Mouse (Mus musculus) liver, embryonic 12.5 days (tissue): Measurements from ENCODE around the gene Egfl8. TPM values are rescaled to one million over a fixed set of nuclear protein-coding genes. Genes with fewer than 3 reads are reported as not detected.

Source experiments
- ATAC-seq: fragments of 200-750 bp; cut with Nextera tagmentation; 2 replicates; pipeline ENCODE4 v1.8.0; 2017; ENCODE audit warnings: moderate number of reproducible peaks, mild to moderate bottlenecking, moderate library complexity
- H3K27ac ChIP-seq: fragments of 300-500 bp; sonication (generic); 2 replicates; pipeline ENCODE4 v1.5.1; 2016; ENCODE audit warnings: mild to moderate bottlenecking
- H3K27me3 ChIP-seq: fragments of 300-500 bp; sonication (generic); replicated peaks from 2 replicates; pipeline ENCODE4 v1.6.1; 2016; ENCODE audit warnings: mild to moderate bottlenecking, moderate library complexity
- H3K36me3 ChIP-seq: fragments of 300-500 bp; sonication (generic); 2 replicates; pipeline ENCODE4 v1.6.1; 2016; ENCODE audit warnings: mild to moderate bottlenecking, moderate library complexity
- H3K4me1 ChIP-seq: fragments of 300-500 bp; sonication (generic); 2 replicates; pipeline ENCODE4 v1.6.1; 2016
- H3K4me2 ChIP-seq: fragments of 300-500 bp; sonication (generic); 2 replicates; pipeline ENCODE4 v1.6.1; 2016; ENCODE audit warnings: mild to moderate bottlenecking, moderate library complexity
- H3K4me3 ChIP-seq: fragments of 300-500 bp; sonication (generic); 2 replicates; pipeline ENCODE4 v1.5.1; 2016; ENCODE audit warnings: mild to moderate bottlenecking, moderate library complexity
- H3K9ac ChIP-seq: fragments of 300-500 bp; sonication (generic); 2 replicates; pipeline ENCODE4 v1.6.1; 2016; ENCODE audit warnings: mild to moderate bottlenecking, moderate library complexity
- H3K9me3 ChIP-seq: fragments of 300-500 bp; sonication (generic); replicated peaks from 2 replicates; pipeline ENCODE4 v1.6.1; 2016; ENCODE audit warnings: mild to moderate bottlenecking, moderate library complexity
- WGBS: fragments of 180-500 bp; shearing (Covaris S2); methylation state at CpG from one replicate; pipeline ENCODE4 v1.1.7; 2016; ENCODE audit not compliant: insufficient replicate concordance; 5-methylcytosine and 5-hydroxymethylcytosine counted together
- polyA plus RNA-seq: library from polyadenylated mRNA; unstranded; fragments of >200 nt; fragmentation: Nextera tagmentation; extraction: Ambion mirVana; gene quantifications from 2 replicates; pipeline ENCODE4 v1.2.1, GENCODE M21; 2016

The Egfl8 gene
- polyA plus RNA-seq, 1 experiment from 2014 or later = 0.50 TPM

- Histone ChIP-seq H3K36me3 (peaks cover 34% of the 10 kb centered on the region), H3K9ac (no peak overlapping the region), H3K9me3 (no peaks in the 10 kb centered on the region), H3K4me2 (no peak overlapping the region), H3K27ac (no peak overlapping the region), H3K27me3 (peaks cover 47% of the 10 kb centered on the region), H3K4me3 (no peak overlapping the region), H3K4me1 (peaks cover 21% of the 10 kb centered on the region; the same call in 1 of the 2 replicates)
- ATAC-seq = no peak
- 56% methylated on average over 8 of the region's 8 CpGs for WGBS
Observed at GRCm38 (mm10) chr17:34656666-34657065, 40.9 kb upstream of the Egfl8 start.

DNA sequence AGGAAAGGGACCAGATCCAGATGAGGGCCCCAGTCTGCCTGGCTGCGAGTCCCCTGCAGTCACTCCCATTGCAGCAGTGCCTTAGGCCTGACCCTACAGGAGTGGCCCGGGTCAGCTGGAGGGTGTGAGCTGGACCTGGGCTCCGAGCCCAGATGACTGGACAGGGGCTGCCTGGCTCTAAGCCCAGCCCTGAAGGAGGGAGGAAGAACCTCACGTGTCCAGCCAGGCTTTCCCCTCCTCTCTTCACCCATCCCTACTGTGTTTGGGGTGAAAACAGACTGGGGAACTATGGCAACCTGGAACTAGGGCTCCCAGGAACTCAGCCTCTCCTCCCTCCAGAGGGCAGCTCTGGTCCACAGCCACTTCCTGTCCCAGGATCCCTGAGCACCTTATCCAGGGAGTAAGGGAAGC is 39.8 kb upstream of the Egfl8 start:
- Histone ChIP-seq H3K9me3 (no peaks in the 10 kb centered on the region), H3K4me3 (no peak overlapping the region), H3K27me3 (peaks cover 36% of the 10 kb centered on the region), H3K4me1 (peaks cover 11% of the 10 kb centered on the region; the same call in 1 of the 2 replicates), H3K4me2 (no peak overlapping the region), H3K9ac (no peak overlapping the region), H3K27ac (no peak overlapping the region), H3K36me3 (peaks cover 45% of the 10 kb centered on the region)
- 71% methylated on average over 4 of the region's 4 CpGs for WGBS
- peak; percentile 31; the same call in 1 of the 2 replicates for ATAC-seq

- peaks cover 32% of the 10 kb centered on the region for H3K27me3 ChIP-seq
- H3K27ac ChIP-seq = no peak overlapping the region
- H3K36me3 ChIP-seq = peaks cover 49% of the 10 kb centered on the region
- no peaks in the 10 kb centered on the region for H3K9me3 ChIP-seq
- H3K4me2 ChIP-seq = no peak overlapping the region
- H3K4me3 ChIP-seq = no peak overlapping the region
- H3K9ac ChIP-seq = no peak overlapping the region
- 0 out of 2 replicates have a peak, but pooled peaks have one; percentile 7 for ATAC-seq
- 60% methylated on average over 7 of the region's 7 CpGs for WGBS
- H3K4me1 ChIP-seq = peaks cover 8% of the 10 kb centered on the region; the same call in 1 of the 2 replicates
Observed at GRCm38 (mm10) chr17:34655160-34655559, 39.4 kb upstream of the Egfl8 start.

DNA sequence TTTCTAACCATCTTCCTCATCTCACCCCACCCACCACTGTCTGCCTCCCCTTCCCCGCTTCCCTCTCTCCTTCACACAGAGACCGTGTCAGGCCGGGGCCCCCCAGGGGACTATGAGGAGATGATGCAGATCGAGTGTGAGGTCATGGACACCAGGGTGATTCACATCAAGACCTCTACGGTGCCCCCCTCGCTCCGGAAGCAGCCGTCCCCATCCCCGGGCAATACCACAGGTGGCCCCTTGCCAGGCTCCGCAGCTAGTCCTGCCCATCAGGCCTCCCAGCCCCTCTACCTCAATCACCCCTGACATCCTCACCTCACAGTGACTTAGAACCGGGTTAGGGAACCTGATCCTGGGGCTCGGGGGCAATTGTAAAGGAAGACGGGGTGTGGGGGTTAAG is 38.6 kb upstream of the Egfl8 start:
- H3K4me2 ChIP-seq = no peak overlapping the region
- 83% methylated on average over 13 of the region's 13 CpGs for WGBS
- no peak overlapping the region for H3K9ac ChIP-seq
- peaks cover 8% of the 10 kb centered on the region; the same call in 1 of the 2 replicates for H3K4me1 ChIP-seq
- H3K27ac ChIP-seq = no peak overlapping the region
- H3K36me3 ChIP-seq = peaks cover 57% of the 10 kb centered on the region
- no peaks in the 10 kb centered on the region for H3K9me3 ChIP-seq
- H3K27me3 ChIP-seq = peaks cover 24% of the 10 kb centered on the region
- no peak for ATAC-seq
- no peak overlapping the region for H3K4me3 ChIP-seq

DNA sequence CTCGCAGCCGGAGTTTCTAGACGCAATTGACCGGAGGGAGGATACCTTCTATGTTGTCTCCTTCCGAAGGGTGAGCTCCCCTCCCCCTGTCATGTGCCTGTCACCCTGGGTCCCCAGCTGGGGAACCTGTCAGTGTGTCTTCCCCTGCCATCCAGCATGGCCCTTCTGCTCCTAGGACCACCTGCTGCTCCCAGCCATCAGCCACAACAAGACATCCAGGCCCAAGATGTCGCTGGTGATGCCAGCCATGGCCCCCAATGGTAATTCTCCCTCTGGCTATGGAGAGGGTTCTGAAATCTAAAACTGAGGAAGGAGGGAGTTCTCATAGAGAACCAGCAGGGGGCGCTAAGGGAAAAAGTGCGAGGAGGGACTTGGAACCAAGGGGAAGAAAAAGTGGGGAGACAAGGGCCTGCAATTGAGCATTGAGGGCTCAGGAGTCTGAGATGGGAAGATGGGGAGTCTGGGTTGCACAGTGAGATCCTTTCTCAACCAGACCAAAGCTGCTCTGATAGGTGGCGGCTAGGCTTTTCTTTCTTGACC is 38.0 kb upstream of the Egfl8 start:
- WGBS = 55% methylated on average over 9 of the region's 9 CpGs
- Histone ChIP-seq H3K27ac (no peak overlapping the region), H3K4me3 (no peak overlapping the region), H3K27me3 (peaks cover 19% of the 10 kb centered on the region), H3K36me3 (peaks cover 62% of the 10 kb centered on the region), H3K9me3 (no peaks in the 10 kb centered on the region), H3K4me2 (no peak overlapping the region), H3K4me1 (peaks cover 8% of the 10 kb centered on the region; the same call in 1 of the 2 replicates), H3K9ac (no peak overlapping the region)
- no peak for ATAC-seq

DNA sequence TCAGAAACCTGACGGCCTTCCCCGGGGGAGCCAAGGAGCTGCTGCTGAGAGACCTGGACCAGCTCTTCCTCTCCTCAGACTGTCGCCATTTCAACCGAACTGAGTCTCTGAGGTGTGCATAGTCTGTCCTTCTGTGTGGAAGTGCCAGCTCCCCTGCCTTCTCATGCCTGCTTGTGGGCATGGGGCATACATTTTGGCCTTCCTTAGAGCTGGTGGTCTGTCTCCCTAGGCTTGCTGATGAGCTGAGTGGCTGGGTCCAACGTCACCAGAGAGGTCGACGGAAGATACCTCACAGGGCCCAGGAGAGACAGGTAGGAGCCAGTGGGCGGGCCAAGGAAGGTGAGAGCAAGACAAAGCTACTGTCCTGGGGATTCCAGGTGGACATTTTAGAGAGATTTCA is 37.2 kb upstream of the Egfl8 start:
- WGBS = 83% methylated on average over 8 of the region's 8 CpGs

GRCm38 (mm10) chr17:34652546-34652945 is 36.8 kb upstream of the Egfl8 start:
- no peak overlapping the region for H3K4me2 ChIP-seq
- H3K27me3 ChIP-seq = peaks cover 7% of the 10 kb centered on the region
- H3K27ac ChIP-seq = no peak overlapping the region
- no peak for ATAC-seq
- WGBS = 77% methylated on average over 10 of the region's 10 CpGs
- H3K4me1 ChIP-seq = peaks cover 17% of the 10 kb centered on the region
- H3K36me3 ChIP-seq = peaks cover 68% of the 10 kb centered on the region
- H3K4me3 ChIP-seq = no peak overlapping the region
- H3K9me3 ChIP-seq = no peaks in the 10 kb centered on the region
- H3K9ac ChIP-seq = no peak overlapping the region

More for the DNA sequence above, 37.2 kb upstream of the Egfl8 start:
- Histone ChIP-seq H3K4me3 (no peak overlapping the region), H3K27me3 (peaks cover 11% of the 10 kb centered on the region), H3K9me3 (no peaks in the 10 kb centered on the region), H3K9ac (no peak overlapping the region), H3K27ac (no peak overlapping the region), H3K36me3 (peaks cover 68% of the 10 kb centered on the region), H3K4me1 (peaks cover 13% of the 10 kb centered on the region), H3K4me2 (no peak overlapping the region)
- no peak for ATAC-seq

DNA sequence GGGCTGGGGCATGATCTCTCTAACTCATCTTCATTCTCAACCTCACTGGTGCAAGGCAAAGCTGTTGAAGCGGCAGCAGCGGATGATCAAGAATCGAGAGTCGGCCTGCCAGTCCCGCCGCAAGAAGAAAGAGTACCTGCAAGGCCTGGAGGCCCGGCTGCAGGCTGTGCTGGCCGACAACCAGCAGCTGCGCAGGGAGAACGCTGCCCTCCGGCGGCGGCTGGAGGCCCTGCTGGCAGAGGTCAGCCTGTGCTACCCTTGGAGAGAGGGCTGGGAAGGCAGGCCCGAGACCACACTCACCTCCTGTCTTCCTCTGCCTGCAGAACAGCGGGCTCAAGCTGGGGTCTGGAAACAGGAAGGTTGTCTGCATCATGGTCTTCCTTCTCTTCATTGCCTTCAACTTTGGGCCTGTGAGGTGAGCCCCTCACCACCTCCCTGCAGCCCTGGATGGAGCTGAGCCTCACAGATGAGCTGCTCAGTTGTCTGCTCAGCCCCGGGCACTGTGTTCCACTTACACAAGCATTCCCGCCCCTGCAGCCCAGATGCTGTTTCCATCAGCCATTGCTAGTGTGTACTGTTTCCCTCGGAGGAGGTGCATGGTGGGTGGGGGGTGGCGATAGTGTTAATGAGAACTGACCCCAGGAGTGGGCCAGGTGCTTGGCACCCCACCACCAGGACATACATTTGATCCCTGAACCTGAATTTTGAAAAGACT is 35.9 kb upstream of the Egfl8 start:
- Histone ChIP-seq H3K4me1 (peaks cover 20% of the 10 kb centered on the region), H3K9ac (no peak overlapping the region), H3K27me3 (no peaks in the 10 kb centered on the region), H3K36me3 (peaks cover 68% of the 10 kb centered on the region), H3K4me2 (no peak overlapping the region), H3K4me3 (no peak overlapping the region), H3K27ac (no peak overlapping the region), H3K9me3 (no peaks in the 10 kb centered on the region)
- no peak for ATAC-seq
- WGBS = 59% methylated on average over 19 of the region's 19 CpGs

DNA sequence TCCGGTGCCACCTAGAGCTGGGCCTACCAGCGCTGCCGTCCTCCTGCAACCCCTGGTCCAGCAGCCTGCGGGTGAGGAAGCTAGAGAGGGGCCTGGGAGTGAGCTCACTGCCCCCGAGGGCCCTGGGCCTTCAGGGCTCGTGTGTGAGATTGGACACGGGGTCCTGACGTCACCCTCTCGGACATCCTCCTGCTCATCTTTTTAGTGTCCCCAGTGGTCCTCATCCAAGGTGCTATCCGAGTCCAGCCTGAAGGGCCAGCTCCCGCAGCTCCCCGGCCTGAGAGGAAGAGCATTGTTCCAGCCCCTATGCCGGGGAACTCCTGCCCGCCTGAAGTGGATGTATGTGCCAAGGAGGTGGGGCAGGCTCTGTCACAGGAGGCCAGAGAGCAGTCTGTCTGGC is 35.0 kb upstream of the Egfl8 start:
- Histone ChIP-seq H3K4me2 (no peak overlapping the region), H3K9me3 (no peaks in the 10 kb centered on the region), H3K4me1 (peaks cover 29% of the 10 kb centered on the region), H3K4me3 (no peak overlapping the region), H3K9ac (no peak overlapping the region), H3K27me3 (no peaks in the 10 kb centered on the region), H3K27ac (no peak overlapping the region), H3K36me3 (peaks cover 68% of the 10 kb centered on the region)
- 83% methylated on average over 14 of the region's 14 CpGs for WGBS
- ATAC-seq = no peak

DNA sequence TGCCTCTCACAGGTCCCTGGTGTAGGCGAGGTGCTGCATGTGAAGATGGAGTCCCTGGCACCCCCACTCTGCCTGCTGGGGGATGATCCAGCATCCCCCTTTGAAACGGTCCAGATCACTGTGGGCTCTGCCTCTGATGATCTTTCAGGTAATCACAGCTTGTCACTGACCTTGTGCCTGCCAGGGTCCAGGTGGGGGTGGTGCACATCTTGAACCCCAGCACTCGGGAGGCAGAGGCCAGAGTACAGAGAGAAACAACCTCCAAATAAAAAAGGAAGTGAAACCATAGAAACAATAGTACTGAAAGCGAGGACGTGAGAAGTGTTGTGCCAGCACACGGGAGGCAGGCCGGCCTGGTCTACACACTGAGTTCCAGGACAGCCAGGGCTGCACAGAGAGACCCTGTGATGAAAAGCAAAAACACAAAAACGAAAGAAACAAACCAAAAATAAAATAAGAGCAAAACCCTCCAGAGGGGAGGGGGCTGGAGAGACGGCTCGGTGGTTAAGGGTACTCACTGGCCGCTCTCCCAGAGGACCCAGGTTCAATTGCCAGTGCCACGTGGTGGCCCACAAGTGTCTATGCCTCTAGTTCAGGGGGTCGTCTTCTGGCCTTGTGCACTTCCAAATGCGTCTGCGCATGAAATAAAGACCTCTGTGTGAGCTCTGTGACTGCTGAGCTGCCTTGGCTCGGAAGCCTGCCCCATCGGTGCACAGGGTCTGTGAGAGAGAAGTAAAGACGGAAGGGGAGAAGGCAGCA is 33.5 kb upstream of the Egfl8 start:
- Histone ChIP-seq H3K9me3 (no peaks in the 10 kb centered on the region), H3K4me2 (no peak overlapping the region), H3K4me3 (no peak overlapping the region), H3K9ac (no peak overlapping the region), H3K27ac (no peak overlapping the region), H3K27me3 (no peaks in the 10 kb centered on the region), H3K4me1 (peaks cover 34% of the 10 kb centered on the region), H3K36me3 (peaks cover 60% of the 10 kb centered on the region)
- ATAC-seq = no peak
- 79% methylated on average over 18 of the region's 18 CpGs for WGBS

GRCm38 (mm10) chr17:34648141-34648890 is 32.5 kb upstream of the Egfl8 start:
- no peaks in the 10 kb centered on the region for H3K27me3 ChIP-seq
- peak overlapping the region; percentile 94 for H3K4me2 ChIP-seq
- peak overlapping the region; percentile 86 for H3K9ac ChIP-seq
- H3K36me3 ChIP-seq = peaks cover 50% of the 10 kb centered on the region
- 0 out of 2 replicates have a peak overlapping the region, but pooled peaks have one; percentile 72 for H3K27ac ChIP-seq
- H3K9me3 ChIP-seq = no peaks in the 10 kb centered on the region
- H3K4me1 ChIP-seq = peaks cover 40% of the 10 kb centered on the region
- WGBS = 81% methylated on average over 16 of the region's 16 CpGs
- peak overlapping the region; percentile 95 for H3K4me3 ChIP-seq
- ATAC-seq = no peak
